Mouse (Mus musculus): ENCODE measurements at regions not wholly inside any gene's neighbourhood (a gene's known extent, or its start where the extent isn't known, plus 50 kb on each side); places are given as distances from the start of the nearest gene placed in this dataset.
"Not testable (repeated sequence)": the region's sequence is repeated elsewhere in the genome, so short reads cannot be mapped to it uniquely, and the experiment has no call there.

DNA sequence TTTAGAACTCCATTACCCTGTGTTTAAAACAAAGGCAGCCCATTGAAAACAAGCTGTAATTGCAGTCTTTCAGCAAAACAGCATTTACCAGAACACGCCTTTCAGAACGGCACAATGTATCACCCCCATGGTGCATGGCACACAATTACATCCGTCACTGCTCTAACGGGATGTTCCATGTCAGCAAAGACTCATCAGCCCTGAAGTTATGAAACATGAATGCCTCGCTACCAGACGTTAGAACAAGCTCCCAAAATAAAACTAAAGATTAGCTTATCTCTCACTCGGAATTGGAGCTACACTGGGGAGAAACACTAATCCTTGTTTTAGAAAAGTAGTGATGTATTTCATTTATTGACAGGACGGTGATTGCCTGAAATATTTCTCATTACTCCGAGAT lies 301.4 kb downstream of the Tox3 start:
- DNase-seq = no peak

DNA sequence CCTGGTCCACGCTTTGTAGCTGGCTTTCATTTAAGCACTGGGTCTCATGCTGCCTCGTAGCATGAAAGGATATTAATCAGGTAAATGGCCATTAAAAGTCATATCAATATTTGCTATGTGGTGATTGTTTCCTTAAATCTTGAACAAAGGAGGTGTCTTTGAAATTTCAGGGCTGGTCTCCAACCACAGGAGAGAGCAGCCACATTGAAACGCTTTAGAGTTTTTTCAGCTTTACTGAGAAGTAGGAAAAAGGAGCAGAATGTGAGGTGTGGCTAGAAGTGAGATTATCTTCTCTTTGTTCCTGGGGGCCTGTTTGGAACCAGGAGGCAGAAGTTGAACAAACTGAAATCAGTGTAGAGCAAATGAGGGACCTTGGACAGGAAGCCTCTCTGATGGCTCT lies 311.7 kb downstream of the Tox3 start:
- no peak for DNase-seq

- no peak for DNase-seq
Observed at GRCm38 (mm10) chr8:90032572-90032971, 315.6 kb downstream of the Tox3 start.

GRCm38 (mm10) chr8:90031220-90031619 lies 316.9 kb downstream of the Tox3 start:
- DNase-seq = no peak

DNA sequence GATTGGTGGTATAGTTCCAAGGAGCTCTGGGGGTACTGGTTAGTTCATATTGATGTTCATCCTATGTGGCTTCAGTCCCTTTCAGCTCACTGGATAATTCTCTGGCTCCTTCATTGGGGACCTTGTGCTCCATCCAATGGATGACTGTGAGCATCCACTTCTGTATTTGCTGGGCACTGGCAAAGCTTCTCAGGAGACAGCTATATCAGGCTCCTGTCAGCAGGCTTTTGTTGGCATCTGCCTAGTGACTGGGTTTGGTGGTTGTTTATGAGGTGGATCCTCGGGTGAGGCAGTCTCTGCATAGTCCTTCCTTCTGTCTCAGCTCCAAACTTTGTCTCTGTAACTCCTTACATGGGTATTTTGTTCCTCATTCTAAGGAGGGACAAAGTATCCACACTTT lies 330.2 kb downstream of the Tox3 start:
- not testable (repeated sequence) for DNase-seq

GRCm38 (mm10) chr8:90013755-90014154 lies 334.4 kb downstream of the Tox3 start:
- DNase-seq = no peak

DNA sequence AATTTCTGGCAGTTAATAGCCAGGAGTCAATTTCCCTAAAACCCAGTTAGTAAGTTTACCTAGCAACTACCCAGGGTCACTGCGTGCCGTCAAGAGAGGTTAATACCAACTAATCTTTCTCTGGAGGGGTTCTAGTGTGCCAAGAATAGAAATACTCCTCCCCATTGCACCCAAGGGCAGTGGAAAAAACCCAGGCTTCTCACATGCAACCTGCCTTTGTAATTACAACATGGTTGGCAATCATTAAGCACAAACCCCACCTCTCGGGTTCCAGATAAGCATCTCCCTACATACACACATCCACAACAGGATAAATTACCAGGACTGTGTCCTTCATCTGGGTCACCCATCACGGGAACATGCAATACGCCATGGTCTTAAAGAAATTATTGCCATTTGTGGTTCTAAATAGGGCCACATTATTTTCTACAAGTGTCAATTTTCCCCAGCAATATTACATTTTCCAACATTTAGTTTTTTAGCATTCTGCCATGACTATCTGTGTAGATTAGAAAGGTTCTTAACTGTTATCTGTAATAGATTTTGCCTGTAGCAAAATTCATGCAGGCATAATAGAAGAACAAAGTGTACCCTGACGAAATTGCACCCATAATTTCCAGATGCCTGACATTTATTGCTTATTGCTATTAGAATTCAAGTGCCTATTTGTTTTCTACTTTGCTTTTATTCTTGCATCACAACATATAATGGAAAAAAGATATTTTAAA lies 336.3 kb downstream of the Tox3 start:
- DNase-seq = no peak

GRCm38 (mm10) chr8:90009431-90009830 lies 338.7 kb downstream of the Tox3 start:
- DNase-seq = no peak

DNA sequence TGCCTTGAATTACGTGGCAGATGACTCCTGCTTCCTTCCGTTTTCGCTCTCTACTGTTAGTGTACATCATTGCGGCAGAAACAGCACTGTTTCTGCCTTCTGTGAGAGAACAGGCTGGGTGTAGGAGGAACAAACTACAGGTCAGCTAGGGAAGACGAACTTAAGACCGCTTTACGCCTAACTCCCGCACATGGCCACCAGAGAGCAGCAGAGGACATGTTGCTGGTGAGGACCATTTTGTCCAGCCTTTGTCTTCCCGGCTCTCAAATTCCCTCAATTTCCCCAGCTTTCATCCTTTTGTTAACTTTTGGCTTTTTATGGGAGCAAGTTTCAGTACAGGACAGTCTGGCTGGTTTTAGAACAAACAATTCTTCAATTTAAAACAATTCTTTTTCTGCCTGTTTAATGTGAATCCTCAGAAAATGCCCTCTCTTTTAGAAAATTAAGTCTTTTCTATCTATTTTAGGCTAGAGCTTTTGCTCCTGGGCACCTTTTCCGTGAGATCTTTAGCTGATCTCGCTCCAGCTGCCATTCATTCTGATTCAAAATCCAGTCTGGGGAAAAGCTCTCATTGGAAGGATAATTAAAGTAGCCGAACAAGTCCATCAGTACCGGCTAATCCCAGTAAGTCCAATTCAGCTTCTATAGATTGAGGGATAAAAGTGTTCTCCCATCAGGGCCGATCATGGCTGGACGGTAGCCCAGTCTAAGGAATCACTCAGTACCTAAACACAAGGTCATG lies 347.1 kb downstream of the Tox3 start:
- DNase-seq = peak; percentile 51

- no peak for DNase-seq
Observed at GRCm38 (mm10) chr8:89993743-89994142, 354.4 kb downstream of the Tox3 start.

GRCm38 (mm10) chr8:89983859-89984258 lies 364.3 kb downstream of the Tox3 start:
- DNase-seq = no peak

DNA sequence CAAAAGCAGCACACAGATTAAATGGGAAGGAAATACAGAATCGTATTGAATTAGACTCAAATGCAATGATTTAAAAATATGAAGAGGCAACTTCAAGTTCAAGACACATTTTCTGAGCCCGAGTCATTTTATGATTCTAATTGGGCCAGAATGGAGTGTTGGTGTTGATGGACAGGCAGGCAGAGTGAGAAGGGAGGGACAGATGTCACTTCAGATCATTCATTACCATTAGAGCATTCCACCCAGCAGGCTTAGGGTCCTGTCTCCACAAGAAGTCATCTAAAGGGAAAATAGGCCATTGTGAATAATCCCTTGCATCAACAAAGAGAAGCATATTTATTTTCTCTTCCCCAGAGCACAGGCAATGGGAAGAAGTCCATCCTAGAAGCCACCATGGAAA lies 365.6 kb downstream of the Tox3 start:
- no peak for DNase-seq

- no peak for DNase-seq
Observed at GRCm38 (mm10) chr8:89981320-89981719, 366.8 kb downstream of the Tox3 start.

- DNase-seq = no peak
Observed at GRCm38 (mm10) chr8:89980441-89980840, 367.7 kb downstream of the Tox3 start.

GRCm38 (mm10) chr8:89962799-89963198 lies 385.3 kb downstream of the Tox3 start:
- no peak for DNase-seq

DNA sequence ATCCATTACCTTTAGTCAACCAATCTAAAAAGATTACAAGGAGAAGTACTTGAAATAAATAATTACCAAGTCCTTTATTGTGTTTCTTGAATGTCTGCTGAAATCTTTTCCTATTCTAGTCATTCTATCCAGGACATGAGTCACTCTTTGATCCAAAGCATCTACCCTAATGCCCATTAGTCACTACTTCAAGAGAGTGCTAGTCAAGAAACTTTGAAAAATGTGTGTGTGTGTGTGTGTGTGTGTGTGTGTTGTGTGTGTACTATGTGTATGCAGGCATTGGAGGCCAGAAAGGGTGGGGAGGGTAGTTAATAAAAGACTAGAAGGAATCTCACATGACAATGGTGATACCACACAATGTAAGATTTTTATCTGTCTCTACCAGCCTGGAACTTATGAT lies 390.7 kb downstream of the Tox3 start:
- DNase-seq = no peak

DNA sequence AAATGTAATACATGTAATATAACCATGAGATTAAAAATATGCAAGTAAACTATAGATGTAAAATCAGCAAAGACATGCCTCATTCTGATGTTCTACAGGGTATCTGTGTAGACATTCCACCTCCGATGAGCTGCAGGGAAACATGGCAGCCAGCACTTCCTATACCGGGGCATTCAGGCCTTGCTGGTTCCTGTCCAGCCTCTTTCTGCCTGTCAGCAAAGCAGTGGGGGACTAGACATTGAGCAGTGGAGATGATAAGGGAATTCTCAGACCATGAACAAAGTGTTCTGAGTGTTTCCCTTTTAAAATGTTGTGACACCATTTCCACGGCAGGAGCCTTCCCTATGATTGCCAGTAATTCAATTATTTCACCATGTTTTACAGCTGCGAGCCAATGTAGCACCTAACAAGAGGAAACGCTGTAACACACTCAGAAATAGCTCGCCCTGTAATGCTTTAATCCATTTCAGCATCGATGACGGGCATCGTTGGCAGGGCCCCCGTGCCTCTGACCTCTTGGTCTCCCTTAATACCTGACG lies 391.6 kb downstream of the Tox3 start:
- DNase-seq = no peak

DNA sequence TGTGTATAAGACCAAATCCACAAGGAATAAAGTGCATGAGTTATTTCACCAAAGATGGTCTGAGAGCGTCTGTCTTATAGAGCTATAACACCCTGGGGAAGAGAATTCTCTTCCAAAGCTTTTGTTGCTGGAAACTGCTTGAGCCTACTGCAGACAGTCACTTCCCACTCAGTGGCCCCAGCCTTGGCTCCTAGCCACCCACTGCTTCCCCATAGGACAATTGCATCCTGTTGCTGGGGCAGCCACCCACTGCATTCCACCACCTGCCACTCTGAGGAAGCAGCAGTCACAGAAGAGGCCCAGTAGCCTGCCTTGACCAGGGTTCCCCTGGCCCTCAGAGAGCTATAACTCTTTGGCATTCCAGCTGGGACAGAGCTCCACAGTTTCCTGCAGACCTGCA lies 409.3 kb downstream of the Tox3 start:
- no peak for DNase-seq

DNA sequence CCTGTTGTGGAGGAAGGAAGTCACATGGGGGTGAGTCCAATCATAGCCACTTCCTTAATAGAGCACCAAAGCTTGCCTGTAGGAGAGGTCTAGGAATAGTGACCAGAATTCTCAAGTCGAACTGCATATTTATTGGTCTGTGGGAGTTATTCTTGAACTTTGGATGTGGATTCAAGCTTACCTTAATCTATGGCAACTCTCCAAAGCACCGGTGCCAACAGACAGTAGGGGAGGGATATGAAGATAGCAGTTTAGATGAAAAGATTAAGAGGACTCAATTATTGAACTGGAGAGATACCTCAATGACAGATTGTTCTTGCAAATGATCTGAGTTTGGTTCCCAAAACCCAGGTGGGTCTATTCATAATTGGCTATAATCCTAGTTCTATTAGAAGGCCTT lies 413.6 kb downstream of the Tox3 start:
- no peak for DNase-seq

DNA sequence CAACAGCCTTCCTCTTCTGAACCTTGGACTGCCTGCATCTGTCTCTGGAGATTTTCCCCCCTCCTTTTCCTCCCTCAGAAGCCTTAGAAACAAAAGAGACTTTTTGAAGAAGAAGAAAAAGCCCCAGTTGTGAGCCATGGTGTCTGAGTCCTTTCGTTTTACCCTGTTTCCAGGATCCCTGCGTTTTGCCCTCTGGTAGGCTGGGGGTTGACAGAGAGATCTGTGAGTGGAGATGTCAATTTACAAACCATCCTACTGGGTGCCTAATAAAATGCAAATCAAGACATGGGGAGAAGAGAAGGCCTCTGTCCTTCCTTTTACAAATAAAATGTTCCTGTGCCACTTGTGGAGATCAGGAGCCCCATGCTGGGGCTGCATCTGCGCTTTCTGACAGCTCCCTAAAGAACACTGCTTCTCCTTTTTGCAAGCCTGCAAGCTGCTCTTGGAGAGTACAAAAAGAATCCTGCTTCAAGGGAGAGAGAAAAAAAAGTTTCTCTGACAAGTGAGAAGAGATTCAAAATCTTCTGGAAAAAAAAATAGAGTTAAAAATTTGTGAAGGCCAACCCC lies 421.4 kb downstream of the Tox3 start:
- DNase-seq = no peak

DNA sequence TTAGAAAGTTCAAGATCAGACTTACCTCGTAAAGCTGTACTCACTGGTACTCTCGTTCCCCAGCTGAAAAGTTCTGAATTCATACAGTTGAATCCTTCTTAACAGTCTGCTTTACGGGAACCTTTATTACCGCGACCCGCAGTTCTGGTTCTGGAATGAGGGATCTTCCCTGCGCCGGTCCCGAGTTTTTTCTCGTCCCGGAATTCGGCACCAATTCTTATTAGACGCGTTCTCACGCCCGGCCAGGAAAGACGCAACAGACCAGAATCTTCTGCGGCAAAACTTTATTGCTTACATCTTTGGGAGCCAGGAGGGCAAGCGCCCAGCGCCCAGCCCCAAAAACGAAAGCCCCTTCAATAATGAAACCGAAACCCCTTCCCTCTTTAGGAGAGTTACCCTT lies 423.4 kb downstream of the Tox3 start:
- not testable (repeated sequence) for DNase-seq

- DNase-seq = no peak
Observed at GRCm38 (mm10) chr8:89914076-89914475, 434.1 kb downstream of the Tox3 start.

DNA sequence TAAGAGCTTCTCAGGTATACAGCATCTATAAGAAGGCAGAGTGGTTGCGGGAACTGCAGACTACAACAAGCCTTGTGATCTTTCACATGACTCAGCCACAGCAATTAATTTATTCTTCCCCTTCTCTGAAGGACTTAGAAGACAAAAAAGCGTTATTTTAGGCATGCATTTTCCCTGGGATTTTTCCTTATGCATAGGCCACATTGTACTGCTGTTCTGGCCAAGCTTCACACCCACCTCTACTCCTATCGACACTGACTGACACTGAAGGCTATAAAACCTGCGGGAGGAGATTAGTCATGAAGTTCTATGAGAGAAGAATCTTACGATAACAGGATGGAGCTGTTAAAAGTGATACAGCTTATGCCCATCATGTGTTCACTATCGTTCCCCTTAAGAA lies 441.9 kb downstream of the Tox3 start:
- no peak for DNase-seq

DNA sequence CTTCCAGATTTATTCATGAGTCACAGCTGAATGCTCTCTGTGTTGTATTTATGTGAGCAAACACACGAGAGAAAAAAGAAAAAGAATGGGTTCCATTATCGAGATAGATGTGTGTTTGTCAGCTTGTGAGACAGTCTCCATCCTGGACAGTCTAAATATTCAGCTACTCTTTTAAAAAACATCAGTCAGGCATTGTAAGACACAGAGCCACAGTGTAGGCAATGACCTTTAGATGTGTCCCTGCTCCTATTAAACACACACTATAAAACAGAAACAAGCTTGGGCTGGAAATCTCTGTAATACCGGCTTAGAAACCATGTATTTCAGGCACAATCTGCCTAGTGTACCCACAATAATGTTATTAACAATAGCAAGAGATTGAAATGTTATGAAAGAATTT lies 442.6 kb downstream of the Tox3 start:
- DNase-seq = no peak

Data from thymus, postnatal 25 days (tissue).